Mouse (Mus musculus): Measurements from ENCODE around the gene Il1f5.

Il1f5 gene

GRCm38 (mm10) chr2:24276654-24277053, at the start of gene Il1f5:
Gene Il1f5 (plus strand): TSS chr2:24276954.

GRCm38 (mm10) chr2:24227191-24227590, 49.6 kb upstream of the Il1f5 start:
- WGBS: 83% methylated on average over 2 of the region's 2 CpGs

- WGBS: 100% methylated on average over 1 of the region's 1 CpGs
Measured at GRCm38 (mm10) chr2:24267503-24267902, 9.3 kb upstream of the Il1f5 start.

- WGBS: 87% methylated on average over 2 of the region's 2 CpGs
Measured at GRCm38 (mm10) chr2:24273619-24274018, 3.1 kb upstream of the Il1f5 start.

- WGBS: 20% methylated on average over 1 of the region's 1 CpGs
Measured at GRCm38 (mm10) chr2:24275146-24275545, 1.6 kb upstream of the Il1f5 start.

- 79% methylated on average over 5 of the region's 5 CpGs for WGBS
Measured at GRCm38 (mm10) chr2:24290896-24291295, 14.1 kb downstream of the Il1f5 start, which contains the start of gene Il1f10. Gene Il1f10 (plus strand): TSS chr2:24291196.

- 43% methylated on average over 1 of the region's 1 CpGs for WGBS
Measured at GRCm38 (mm10) chr2:24294616-24295015, 17.9 kb downstream of the Il1f5 start.

GRCm38 (mm10) chr2:24296837-24297236, 20.1 kb downstream of the Il1f5 start:
- WGBS: 2% methylated on average over 3 of the region's 3 CpGs

GRCm38 (mm10) chr2:24311302-24312001, 34.7 kb downstream of the Il1f5 start:
- 81% methylated on average over 6 of the region's 6 CpGs for WGBS

- WGBS: 93% methylated on average over 1 of the region's 1 CpGs
Measured at GRCm38 (mm10) chr2:24316919-24317318, 40.2 kb downstream of the Il1f5 start.

GRCm38 (mm10) chr2:24317919-24318598, 41.3 kb downstream of the Il1f5 start:
- WGBS: 79% methylated on average over 4 of the region's 4 CpGs

Data from cerebral cortex, adult 2 months (tissue).